Mouse (Mus musculus) heart, adult 11 months (tissue): ENCODE data around the gene Tiprl.

ENCODE experiments used
- DNase-seq: peaks from one replicate; pipeline ENCODE4 v3.0.0; 2022

Gene Tiprl

DNA sequence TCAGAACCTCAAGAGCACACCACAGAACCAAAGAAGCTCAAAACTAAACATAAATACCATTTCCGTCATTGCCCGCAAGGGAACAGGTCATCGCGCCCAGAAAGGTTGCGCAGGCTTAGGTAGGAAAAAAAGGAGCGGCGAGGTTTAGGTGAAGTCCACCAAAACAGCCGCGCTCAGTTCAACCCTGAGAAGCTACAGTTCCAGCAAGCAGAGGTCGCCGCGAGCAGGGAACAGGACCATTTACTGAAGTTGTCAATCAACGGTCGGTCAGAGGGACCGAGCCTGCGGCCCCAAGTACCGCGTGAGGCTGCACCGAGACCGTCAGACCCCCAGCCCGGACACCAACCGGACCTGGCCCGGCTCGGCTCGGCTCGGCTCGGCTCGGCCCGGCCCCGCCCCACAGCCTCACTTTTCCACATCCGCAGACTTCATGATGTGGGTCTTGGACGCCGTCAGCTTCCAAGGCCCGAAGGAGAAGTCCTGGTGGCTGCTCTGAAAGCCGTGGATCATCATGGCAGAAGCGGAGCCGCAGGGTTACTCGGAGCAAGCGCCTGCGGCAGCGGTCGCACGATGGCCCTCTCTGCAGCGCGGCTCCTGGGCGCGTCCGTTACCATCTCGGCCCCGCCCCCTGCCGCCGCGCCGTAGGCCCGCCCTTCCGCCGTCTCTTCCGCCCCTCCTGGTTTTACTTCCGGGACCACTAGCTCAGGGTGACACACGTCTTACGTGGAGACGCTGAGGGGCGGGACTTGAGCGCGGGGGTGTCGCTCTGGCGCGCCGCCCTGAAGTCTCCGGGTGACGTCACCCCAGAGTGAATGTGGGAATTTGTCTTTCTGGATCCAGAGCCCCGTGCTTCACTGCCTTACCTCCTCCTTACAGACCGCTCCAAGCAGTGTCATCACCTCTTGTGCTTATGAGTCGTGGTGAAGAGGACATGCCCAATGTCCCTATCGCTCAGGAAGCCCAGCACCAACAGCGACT, at the start of gene Tiprl:
Tiprl (minus strand) TSS at position 676 of the 978 bp plus-strand sequence.
- peak; percentile 100 for DNase-seq

DNA sequence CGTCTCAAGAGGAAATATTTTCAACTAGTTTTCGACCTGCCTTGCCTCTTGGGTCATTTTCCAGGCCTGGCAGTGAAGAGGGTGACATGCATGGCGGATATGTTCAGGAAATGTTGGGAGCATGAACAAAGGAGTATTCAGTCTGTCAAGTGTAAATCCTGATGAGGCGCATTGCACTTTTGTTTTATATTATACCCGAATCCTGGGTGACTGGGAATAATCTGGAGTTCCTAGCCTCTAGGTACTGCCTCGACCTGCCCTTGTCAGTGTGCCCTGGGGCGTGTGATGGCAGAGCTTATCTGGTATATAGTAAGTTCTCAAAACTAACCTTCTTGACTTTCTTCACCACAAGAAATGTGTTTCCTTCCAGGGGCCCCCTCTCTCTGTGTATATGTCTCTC, 47.3 kb upstream of the Tiprl start:
- peak; percentile 75 for DNase-seq

DNA sequence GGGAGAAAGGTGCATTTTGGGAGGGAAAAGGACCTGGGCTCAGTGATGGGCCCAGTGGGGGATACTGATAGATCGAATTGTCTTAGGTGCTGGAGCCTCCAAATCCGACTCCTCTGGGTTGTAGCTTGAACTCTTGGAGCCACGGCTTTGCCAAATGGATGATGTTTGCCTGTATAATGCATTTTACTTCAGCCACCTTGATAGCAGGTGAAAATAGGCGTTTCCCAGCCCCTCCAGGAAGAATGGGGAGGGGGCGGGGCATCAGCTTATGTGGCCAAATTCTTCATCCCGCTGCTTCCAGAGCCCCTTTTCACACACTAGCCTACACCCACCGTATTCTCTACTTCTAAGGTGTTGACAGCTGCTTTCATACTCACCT, 46.2 kb upstream of the Tiprl start:
- peak; percentile 85 for DNase-seq

DNA sequence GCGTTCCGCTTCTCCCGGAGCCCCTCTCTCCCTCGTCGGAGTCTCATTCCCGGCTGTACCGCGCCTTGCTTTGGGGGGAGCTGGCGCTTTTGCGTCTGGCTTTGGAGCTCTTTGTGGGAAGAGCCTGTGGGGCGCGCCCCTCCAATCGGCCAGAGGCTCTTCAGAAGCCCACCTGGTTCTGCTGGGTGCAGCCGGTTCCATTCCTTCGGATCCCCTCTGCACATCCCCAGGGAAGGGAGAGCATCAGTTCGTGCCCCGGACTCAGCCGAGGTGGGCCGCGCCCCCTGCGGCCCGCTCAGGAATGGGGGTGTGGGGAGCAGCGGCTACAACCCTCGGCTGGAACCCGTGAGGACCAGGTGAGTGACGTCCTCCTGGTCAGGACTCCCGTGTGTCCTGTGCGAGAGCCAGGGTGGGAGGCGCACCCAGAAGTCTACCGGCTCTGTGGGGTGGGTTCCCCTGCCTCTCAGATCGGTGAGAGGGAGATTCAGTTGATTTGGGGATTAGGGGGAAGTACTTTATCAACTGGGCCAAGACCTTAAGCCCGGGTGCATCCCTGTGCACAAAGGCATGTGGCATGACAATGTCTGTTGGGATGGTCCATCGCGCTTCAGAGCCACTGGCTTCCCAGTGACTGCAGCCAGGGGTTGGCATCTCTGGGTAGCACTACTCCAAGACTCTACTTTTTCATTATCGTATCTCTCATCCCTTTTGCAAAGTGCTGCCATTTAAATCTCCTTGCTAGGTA, 45.6 kb upstream of the Tiprl start:
- peak; percentile 94 for DNase-seq

DNA sequence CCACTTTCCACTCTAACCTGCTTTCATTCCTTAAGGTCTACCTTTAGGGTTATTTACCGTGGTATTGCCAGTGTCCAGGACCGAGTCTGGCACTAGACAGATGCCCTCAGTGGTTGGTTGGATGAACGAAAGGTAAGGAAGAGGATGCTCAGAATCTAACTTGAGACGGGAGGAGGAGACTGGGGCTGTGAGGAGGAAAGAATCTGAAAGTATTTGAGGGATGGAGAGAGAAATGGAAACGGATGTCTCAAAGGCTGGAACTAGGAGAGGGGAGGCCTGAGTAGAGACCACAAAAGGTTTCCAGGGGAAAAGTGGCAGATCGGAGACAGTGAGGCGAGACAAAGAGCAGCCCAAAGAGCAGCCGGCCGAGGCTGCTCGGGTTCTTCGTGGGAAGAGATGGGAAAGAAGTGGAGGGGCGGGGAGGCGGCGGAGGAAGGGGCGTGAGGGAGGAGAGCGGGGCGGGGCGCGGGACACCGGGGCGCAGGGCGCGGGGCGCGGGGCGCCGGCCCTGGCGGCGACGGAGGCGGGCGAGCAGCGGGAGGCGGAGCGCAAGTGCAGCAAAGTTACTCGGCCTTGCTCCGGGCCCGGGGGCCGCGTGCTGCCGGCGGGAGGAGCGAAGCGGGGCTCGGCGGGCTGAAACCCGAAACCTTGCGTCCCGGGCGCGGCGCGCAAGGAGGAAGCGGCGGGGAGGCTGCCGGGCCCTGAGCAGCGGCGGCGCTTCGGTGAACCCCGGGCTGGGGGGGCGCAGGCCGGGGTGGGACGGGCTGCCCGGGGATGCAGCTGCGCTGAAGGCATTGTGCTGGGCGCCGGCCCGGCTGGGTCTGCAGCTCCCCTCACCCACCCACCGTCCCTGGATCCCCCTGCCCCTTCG, 44.8 kb upstream of the Tiprl start:
- peak; percentile 97 for DNase-seq

DNA sequence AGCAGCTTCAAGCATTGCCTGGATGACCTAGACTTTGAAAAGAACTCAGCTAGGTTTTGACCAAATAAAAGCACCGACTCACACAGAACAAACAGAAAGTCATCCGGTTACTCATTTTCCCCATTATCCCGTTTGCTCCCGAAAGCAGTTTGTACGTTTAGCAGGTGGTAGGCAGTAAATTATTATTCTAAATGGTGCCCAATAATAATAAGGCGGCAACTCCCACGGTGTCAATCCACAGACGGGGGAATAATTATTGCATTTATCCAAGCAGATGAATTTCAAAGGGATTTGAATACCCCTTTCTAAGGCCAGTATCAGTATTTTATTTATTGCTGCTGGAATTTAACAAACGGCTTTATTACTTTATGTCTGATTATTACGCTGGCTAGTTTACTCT, 43.9 kb upstream of the Tiprl start:
- peak; percentile 55 for DNase-seq

DNA sequence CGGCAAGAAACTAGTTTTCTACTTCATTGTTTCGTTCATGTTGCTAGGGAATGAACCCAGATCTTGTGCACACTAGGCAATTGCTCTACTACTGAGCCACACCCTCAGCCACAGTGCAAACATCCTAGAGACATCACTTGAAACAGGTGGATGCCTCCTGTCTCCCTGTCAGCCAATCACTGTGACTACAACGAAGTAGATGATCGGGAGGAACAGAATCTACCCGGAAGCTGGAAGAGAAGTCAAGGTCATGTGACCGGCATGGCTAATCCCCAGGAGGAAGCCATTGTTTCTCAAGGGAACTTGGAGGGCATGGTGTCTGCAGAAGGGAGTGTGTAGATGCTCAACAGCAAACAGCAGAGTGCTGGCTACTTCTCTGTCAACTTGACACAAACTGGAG, 38.1 kb upstream of the Tiprl start:
- peak; percentile 70 for DNase-seq

DNA sequence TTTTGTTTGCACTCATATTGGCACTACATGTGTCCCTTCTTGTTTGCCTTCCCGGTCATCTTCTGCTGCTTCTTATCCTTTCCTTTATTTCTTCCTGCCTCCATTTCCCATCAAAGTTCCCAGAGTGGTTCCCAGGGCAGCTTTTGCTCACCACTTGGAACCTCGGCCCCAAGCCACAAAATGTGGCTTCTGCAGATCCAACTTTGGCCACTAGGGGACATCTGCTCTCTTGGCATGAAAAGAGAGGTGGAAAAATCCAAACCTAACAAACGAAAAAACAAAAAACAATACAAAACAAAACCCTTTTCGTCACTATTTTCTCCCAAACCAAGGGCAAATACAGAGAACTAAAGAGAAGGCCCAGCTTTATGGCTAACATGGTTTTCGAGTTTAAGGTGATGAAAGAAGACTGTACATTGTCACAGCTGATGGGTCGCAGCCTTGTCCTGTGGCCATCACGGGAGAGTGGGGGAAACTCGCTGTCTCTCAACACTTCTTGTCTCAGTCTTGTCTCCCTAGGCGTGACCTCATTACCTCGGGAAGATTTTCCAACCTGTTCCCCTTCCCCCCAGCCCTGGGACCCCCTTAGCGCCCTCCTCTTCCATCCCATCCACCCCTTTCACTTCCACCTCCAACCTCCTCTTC, 15.4 kb upstream of the Tiprl start:
- DNase-seq = peak; percentile 90

DNA sequence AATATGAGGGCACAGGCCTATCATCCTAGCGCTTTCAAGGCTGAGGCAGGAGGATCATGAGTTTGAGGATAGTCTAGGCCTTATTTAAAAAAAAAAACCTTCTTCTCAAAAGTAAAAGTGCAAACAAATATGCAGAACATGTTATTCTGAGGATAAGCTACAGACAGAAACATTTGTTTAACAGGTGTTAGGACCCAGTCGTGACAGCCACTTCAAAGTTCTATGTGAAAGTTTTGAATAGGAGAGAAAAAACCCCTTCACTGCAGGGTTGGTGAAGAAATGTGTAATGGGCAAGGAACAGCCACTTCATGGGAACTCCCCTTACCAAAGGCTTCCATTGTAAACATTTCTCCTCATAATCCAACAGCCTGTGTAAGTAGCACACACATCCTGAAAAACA, 13.8 kb upstream of the Tiprl start:
- peak; percentile 10 for DNase-seq

DNA sequence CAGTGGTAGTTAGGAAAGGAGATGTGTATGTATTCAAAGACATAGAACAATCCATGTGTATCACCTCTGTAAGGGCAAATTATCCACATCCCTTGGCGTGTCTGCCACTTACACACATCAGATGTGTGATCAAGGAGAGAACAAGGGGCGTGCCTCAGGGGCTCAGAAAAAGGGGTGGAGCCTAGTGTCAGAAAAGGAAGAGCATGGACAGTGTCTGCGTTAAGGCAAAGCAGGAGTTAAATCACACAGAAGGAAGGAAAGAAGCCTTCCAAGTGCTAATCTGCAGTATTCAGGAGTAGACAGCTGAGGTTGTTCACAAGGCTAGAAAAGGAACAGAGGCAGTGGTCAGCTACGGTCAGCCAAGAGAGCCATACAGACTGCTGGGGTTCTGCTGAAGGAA, 12.0 kb upstream of the Tiprl start:
- DNase-seq = peak; percentile 85

DNA sequence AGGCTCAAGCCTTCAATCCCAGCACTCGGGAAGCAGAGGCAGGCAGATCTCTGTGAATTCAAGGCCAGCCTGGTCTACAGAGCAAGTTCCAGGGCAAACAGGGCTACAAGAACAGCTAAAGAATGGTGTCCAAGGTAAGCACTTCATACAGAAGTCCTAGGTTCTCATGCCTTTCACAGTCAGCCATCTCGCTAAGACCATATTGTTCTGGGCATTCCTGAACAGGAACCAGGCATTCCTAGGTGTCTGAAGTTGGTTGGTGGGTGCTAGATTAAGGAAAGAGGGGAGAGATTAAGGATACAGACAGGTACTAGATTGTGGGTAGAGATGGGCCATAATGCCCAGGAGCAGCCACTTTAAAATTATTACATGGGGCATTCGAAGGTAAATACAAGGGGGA, 11.0 kb upstream of the Tiprl start:
- no peak for DNase-seq

DNA sequence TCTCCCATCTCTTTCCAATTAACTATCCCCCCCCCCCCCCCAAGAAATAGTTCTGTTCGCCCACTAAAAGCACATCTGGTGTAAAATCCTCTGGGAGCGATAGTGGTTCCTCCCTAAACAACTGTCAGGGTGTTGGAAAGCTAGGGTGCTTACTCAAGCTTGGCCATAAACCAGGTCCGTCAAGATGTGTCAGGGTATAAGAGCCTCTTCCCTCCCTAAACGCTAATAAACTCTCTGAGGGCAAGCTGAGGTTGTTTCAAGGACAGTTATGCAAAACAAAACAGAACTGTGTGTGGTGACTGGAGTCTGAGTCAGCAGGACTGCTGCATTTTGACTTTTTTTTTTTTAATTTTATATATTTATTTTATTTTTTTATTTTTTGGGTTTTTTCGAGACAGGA, 10.3 kb upstream of the Tiprl start:
- peak; percentile 95 for DNase-seq

DNA sequence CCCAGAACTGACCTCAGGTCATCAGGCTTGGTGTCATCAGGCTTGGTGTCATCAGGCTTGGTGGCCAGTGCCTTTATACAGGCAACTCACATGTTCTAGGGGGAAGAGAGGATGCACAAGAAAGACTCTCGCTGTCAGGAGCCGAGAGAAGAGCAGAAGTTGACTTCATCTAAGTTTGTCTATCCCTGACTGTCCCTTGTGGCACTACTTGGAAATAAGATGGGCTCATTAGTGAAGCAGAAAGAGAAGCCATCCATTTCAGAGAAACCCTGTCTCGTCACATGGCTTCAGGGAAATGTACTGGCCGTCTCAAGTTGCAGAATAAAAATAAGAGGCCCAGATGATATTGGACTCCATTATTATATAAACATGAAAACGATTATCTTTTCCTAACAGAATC, 9.8 kb upstream of the Tiprl start:
- DNase-seq = peak; percentile 86

DNA sequence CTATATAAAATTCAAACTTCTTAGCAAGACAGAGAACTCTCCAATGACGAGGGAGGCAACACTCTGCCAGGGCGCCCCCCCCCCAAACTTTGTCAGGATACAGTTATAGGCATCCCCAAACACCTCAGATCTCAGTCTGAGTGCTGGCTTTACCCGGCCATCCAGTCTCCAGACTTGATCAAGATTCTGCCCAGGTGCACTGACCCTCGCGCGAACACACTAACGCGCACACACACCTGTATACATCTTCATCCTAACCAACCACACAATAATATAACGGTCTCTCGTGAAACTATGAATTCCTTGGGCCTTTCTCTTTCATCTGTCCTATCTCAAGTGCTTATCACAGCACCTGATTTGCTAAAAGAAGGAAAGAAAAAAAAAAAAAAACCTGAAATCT, 950 bp downstream of the Tiprl start:
- DNase-seq = peak; percentile 78

DNA sequence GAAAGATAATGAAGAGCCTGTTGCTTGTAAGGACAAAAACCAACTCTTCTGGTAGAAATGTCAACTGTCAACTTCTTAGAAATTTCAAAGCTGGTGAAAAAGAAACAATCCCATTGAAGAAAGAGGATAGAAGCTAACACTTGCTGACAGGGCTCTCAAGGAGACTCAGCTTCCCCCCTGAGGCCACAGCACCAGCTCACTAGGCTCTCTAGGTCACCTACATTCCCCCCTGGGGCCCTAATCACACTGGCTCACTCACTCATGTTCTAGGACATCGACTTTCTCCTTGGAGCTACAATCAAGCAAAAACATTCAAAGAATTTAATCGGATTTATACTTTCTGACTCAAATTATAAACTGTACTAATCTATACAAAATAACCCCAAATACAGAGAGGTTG, 3.0 kb downstream of the Tiprl start:
- peak; percentile 59 for DNase-seq

DNA sequence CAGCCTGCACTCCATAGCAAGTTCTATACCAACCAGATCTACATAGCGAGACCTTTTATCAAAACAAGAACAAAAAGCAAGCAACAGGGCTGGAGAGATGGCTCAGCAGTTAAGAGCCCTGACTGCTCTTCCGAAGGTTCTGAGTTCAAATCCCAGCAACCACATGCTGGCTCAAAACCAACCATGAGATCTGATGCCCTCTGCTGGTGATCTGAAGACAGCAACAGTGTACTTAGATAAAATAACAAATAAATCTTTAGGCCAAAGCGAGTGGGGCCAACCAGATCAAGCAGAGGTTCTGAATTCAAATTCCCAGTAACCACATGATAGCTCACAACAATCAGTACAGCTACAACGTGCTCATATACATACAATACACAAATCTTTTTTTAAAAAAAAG, 6.1 kb downstream of the Tiprl start:
- peak; percentile 45 for DNase-seq

DNA sequence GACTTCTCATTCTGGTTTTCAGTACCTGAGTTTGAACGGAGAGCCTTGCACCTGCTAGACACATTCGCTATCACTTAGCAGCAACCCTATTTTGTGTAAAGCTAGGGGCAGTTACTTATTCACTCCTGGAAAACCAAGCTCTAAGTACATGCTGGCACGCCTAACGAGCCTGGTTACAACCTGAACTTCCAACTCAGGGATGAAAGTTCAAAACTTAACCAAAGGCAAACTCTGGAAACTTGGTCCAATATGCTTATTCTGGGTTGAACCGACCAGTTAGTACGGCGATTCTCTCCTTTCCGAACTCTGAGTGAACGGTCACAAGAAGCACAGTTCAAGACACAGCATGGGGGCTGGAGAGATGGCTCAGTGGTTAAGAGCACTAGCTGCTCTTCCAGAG, 7.2 kb downstream of the Tiprl start:
- peak; percentile 75 for DNase-seq

DNA sequence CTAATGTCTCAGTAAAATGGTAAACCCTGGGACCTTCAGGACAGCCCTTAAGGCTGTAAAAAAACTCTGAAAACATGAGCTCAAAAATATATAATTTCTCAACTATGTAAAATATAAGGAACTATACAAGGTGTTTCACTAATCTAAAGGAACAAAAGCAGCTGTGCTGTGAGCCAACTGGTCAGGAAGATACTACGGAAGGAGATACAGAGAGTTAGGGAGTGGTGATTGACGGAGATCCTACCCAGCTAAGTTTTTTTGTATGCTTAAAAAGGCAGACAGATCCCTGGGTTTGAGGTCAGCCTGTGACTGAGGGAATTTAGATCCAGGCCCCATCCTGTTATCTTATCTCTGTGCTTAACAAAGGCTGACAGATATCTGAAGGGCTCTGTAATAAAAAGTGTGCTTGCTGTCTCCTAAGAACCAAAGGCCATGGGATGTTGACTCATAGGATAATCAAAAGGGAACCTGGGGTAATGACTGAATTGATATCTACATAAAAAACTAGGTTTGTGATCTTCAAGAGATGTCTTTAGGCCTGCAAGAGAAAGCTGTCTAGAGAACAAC, 19.7 kb downstream of the Tiprl start:
- peak; percentile 78 for DNase-seq

DNA sequence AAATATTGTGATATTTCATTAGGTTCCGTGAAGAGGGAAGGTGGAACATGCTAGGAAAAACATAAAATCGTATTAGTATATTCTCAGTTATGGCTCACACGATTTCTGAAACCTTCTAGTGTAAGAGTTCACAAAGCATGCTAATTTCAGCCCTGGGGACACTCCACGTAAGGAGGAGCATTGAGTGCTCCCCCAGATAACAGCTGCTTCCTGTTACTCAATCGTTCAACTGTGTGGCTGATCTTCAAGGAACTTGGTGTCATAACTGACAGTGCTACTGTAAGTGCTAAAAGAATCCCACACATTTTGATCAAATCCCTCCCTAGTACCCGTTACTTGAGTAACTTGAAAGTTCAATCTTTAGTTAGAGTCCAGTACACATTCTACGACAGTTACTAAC, 21.0 kb downstream of the Tiprl start:
- DNase-seq = peak; percentile 91

DNA sequence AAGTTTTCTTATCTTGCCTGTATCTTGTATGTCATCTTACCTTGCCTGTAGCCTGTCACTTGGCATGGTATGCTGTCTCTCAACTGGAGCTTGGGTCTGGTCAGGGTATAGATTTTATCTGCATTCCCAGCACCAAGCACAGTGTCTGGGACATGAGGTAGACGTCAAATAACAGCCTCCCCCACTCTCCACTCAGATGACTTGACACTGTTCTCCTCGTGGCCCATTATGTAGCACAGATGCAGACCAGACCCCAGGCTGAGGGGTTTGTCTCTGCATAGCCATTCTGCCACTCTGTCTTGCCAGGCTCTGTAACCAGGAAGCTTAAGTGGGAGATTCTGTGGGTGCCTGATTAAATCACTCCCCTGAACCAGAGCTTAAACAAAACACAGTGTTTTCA, 31.2 kb downstream of the Tiprl start:
- peak; percentile 43 for DNase-seq

DNA sequence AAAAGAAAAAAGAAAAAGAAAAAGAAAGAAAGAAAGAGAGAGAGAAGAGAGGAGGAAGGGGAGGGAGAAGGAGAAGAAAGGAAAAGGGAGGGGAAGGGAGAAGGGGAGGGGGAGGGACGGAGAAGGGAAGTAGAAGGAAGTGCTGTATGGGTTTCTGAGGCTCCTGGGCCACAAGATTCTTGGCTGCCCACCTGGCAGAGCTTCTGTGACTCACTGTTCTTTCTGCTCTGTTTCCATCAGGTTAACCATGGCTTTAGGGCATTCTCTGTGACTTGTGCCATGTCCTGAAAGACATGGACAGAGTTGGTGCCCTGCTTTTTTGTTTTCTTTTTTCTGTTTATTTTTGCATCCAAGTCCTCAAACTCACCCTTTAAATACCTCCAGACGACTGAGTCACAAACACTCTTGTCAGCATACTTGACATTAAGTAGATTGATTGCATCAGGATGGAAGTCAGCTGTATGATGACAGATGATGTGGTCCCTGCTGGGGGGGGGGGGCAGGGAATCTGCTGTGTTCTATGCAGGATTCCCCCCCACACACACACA, 33.2 kb downstream of the Tiprl start:
- peak; percentile 74 for DNase-seq
